Mouse (Mus musculus): Measurements from ENCODE around the gene Pck1.

The Pck1 gene

DNA sequence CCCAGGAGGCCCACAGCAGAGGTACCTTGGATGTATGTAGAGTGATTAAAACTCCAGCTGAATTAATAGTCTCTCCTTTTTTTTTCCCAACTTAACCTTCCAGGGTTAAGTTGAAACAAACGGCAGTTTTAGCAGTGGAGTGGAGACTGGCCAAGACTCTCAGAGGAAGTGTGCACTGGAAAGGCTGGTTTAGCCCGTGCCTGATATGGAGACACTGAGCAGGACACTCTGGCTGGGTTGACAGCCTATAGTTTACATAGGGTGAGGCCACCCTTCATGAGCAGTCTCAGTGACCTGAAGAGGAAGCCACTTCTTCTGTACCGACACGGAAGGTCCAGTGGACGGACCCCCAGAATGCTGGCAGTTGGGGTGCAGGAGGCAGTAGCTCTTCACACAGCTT, 1.5 kb upstream of the Pck1 start:
- no peak for DNase-seq

DNA sequence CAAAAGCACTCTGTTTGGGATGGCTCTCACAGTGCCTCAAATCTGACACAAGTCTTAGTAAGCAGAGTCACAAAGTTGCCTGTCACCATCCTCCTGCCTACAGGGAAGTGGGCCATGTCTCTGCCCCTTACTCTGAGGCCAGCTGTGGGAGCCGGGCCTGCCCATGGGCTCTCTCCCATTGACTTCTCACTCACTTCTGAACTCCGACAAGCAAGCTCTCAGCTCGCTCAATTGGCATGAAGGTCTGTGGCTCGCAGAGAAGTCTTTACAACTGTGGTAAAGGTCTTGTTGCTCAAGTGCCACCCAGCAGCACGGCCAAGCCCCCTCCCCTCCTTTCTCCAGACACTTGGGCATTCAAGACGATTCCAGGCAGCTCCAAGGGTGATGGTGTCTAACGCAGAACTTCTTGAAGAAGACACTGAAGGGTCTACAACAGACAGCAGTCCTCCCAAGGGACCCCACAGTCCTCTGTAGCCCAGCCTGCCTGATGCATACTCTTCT, 1.0 kb upstream of the Pck1 start:
- DNase-seq, result no peak

- no peak for DNase-seq
These were observed 418 bp downstream of the Pck1 start for GRCm38 (mm10) chr2:173153266-173153665.

GRCm38 (mm10) chr2:173154513-173154912, 1.7 kb downstream of the Pck1 start:
- DNase-seq, result no peak

DNA sequence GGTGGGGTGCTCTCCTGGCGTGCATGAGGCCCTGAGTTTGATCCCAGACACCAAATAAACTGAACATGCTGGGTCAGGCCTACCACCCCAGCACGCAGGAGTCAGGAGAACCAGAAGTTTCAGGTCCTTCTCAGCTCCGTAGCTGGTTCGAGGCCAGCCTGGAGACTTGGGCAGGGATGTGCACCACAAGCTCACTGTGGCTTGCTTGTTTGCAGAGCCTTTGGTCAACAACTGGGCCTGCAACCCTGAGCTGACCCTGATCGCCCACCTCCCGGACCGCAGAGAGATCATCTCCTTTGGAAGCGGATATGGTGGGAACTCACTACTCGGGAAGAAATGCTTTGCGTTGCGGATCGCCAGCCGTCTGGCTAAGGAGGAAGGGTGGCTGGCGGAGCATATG, 2.1 kb downstream of the Pck1 start:
- no peak for DNase-seq

- DNase-seq, result no peak
These were observed 3.1 kb downstream of the Pck1 start for GRCm38 (mm10) chr2:173155907-173156306.

DNA sequence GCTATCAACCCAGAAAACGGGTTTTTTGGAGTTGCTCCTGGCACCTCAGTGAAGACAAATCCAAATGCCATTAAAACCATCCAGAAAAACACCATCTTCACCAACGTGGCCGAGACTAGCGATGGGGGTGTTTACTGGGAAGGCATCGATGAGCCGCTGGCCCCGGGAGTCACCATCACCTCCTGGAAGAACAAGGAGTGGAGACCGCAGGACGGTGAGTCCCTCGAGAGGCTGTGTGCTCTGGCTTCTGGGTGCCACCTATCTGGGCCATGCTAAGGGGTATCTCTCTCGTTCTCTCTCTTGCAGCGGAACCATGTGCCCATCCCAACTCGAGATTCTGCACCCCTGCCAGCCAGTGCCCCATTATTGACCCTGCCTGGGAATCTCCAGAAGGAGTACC, 4.1 kb downstream of the Pck1 start:
- DNase-seq, result no peak

DNA sequence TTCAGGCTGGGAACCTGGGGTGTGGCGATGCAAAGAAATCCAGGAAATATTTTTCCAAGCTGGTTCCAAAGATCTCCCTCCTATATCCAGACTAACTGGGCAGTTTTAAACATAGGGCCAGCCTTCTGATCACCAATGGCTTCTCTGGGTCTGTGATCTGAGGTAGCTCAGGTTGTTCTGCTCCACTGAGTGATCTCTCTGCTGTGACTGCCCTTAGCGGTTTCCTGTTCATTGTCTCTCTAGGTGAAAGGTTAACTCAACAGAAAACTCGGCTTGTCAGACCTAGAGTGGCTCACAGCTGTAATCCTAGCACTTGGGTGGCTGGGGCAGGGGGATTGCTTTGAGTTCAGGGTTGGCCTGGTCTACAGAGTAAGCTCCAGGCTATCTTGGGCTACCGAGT, 4.5 kb downstream of the Pck1 start:
- DNase-seq, result no peak

DNA sequence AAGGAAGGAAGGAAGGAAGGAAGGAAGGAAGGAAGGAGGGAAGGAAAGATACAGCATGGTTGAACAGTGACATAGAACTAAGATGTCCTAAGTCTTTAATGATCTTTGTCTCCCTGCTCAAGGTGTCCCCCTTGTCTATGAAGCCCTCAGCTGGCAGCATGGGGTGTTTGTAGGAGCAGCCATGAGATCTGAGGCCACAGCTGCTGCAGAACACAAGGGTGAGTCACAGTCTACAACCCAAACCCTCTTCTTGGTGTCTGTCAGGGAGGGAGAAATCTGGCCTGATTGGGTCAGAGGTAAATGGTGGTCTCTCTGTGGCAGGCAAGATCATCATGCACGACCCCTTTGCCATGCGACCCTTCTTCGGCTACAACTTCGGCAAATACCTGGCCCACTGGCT, 5.0 kb downstream of the Pck1 start:
- DNase-seq, result no peak

DNA sequence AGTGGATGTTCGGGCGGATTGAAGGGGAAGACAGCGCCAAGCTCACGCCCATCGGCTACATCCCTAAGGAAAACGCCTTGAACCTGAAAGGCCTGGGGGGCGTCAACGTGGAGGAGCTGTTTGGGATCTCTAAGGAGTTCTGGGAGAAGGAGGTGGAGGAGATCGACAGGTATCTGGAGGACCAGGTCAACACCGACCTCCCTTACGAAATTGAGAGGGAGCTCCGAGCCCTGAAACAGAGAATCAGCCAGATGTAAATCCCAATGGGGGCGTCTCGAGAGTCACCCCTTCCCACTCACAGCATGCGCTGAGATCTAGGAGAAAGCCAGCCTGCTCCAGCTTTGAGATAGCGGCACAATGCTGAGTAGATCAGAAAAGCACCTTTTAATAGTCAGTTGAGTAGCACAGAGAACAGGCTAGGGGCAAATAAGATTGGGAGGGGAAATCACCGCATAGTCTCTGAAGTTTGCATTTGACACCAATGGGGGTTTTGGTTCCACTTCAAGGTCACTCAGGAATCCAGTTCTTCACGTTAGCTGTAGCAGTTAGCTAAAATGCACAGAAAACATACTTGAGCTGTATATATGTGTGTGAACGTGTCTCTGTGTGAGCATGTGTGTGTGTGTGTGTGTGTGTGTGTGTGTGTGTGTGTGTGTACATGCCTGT, 5.7 kb downstream of the Pck1 start:
- DNase-seq, result no peak

- peak; percentile 54 to 78 for DNase-seq
These were observed 6.8 kb downstream of the Pck1 start for GRCm38 (mm10) chr2:173159354-173160311.

DNA sequence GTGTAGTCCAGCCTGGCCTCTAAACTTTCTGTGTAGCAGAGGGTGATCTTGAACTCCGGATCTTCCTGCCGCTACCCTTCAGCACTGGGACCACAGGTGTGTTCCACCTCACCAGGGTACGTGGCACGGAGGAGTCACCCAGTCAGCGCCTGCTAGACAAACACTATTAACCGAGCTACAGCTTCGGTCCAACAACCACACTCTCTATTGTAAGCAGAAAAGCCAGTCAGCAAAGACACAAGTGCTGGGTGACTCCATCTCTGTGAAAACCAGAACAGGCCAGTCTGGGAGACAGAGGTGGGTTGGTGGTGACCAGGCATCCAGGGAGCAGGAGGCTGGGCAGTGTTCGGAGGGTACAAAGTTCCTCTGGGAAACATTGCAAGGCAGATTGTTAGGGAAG, 10.5 kb downstream of the Pck1 start:
- no peak for DNase-seq

DNA sequence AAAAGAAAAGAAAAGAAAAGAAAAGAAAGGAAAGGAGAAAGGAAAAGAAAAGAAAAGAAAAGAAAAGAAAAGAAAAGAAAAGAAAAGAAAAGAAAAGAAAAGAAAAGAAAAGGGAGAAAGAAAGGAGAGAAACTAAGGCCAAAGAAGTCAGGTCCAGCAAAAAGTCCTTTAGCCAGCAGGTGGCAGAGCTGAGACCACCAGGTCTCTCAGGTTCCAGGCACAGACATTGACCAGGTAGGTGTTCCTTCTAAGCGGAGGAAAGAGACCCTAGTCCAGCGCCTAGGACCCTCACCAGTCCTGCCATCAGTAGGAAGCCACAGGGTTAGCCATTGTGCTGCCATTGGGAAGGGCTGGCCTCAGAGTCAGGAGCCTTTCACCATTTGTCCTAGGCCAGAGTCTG, 11.5 kb downstream of the Pck1 start:
- DNase-seq, result peak in 1 of 2 experiments; percentile 24

DNA sequence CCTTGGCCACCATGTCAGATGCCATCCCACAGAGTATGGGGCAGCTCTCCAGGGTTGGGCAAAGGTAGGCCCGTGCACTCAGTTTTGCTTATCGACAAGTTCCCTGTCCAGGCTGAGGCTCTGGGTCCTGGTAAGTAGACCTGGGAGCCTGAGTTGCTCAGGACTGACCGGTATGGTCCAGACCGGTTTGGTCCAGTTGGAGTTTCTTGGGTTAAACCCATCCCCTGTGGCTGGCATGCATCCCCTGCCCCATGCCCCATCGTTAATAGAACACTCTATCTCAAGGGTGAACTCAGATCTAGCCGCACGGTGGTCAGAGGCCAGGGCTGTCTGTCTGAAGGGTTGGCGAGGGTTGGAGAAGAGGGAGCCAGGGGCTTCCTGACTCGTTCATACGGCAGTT, 12.1 kb downstream of the Pck1 start:
- DNase-seq, result no peak

GRCm38 (mm10) chr2:173165357-173165756, 12.5 kb downstream of the Pck1 start:
- no peak for DNase-seq

DNA sequence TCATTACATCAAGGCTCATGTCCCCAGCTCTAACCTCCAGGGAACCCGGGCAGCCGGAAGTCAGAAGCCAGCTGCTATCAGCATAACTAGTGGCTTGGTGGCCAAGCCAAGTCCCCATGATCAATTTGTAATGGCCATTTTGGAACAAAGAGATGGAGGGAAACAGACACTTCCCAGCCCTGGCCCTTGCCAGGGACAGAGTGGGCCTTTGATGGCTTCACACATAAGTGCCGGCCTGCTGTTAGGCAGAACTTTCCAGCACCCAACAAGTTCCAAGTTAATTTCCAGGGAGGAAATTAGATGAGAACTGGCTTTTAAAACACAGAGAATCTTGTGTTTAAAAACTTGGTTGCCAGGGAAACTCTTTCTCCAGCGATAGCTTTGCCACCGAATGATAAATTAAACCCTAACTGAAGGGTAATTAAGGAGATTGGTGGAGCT, 15.6 kb downstream of the Pck1 start:
- no peak for DNase-seq

DNA sequence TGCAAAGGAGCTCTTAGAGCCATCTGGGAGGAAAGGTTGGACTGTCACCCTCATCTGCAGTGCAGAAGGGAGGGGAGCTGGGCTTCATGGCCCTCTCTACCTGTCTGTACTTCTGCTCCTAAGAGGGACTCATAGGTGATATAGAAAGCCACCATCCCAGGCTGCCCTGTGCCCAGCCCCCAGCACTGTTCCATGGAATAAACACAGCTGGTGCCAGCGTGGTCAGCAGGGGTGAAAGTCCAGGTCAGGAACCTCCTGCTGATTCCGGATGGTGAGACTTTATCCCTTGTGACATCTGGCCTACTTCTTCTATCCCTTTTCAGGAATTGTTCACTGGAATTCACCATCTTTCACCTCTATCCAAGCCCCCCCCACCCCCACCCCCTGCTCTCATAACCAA, 17.2 kb downstream of the Pck1 start:
- DNase-seq, result peak in 1 of 2 experiments; percentile 11

- peak in 1 of 2 experiments; percentile 21 for DNase-seq
These were observed 17.9 kb downstream of the Pck1 start for GRCm38 (mm10) chr2:173170715-173171114.

DNA sequence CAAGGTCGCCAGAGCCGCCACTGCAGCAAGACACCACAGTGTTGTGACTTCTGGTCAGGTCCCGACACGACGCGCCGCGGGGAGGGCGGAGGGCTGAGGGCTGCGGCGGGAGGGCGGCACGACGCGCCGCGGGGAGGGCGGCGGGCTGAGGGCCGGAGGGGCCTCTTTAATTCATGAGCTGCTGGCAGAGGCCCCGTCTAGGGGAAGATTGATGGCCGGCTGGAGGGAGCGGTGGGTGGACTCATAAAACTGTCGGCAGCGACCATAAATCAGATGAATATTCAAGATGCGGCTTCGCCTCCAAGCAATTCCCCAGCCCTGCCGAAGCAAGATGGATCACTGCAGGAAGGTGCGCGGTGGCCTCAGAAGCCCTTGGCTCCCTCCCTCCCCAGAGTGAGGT, 18.6 kb downstream of the Pck1 start:
- DNase-seq, result peak; percentile 39 to 49

DNA sequence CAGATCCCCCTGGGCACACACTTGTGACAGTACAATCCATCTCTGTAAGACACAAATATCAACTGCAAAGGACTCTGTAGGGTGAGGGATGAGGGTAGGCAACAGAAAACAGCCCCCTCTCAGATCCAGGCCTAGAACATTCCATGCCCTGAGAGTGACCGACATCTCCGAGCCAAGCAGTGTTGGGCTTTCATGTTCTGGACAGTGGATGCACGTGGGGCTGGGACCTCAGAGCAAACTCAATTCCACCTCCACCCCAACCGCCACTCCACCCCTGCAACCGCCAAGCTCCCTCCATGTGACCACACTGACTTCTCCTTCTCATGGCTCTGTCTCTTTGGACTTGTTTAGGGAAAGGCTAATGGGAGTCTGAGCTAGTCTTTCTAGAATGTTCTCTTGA, 19.1 kb downstream of the Pck1 start:
- peak in 1 of 2 experiments; percentile 18 for DNase-seq

- DNase-seq, result no peak
These were observed 19.5 kb downstream of the Pck1 start for GRCm38 (mm10) chr2:173172386-173172785.

DNA sequence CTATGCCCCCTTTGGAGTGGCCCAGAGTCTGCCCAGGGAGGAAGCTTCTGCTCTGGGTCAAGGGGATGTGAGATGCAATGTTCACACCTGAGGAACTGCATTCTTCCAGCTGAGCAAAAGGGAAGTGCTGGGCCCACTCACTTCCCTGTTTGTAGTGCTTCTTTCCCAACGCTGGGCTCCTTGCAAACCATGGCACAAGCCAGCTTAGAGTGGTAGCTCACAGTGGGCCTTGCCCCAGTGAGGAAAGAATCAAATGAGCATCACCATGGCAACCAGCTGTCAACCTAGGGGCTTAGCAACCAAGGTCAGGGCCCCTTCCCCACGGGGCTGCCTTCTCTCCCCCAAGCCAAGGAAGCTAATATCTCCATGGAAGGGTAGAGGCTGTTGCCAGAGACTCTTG, 20.2 kb downstream of the Pck1 start:
- peak; percentile 37 to 40 for DNase-seq

DNA sequence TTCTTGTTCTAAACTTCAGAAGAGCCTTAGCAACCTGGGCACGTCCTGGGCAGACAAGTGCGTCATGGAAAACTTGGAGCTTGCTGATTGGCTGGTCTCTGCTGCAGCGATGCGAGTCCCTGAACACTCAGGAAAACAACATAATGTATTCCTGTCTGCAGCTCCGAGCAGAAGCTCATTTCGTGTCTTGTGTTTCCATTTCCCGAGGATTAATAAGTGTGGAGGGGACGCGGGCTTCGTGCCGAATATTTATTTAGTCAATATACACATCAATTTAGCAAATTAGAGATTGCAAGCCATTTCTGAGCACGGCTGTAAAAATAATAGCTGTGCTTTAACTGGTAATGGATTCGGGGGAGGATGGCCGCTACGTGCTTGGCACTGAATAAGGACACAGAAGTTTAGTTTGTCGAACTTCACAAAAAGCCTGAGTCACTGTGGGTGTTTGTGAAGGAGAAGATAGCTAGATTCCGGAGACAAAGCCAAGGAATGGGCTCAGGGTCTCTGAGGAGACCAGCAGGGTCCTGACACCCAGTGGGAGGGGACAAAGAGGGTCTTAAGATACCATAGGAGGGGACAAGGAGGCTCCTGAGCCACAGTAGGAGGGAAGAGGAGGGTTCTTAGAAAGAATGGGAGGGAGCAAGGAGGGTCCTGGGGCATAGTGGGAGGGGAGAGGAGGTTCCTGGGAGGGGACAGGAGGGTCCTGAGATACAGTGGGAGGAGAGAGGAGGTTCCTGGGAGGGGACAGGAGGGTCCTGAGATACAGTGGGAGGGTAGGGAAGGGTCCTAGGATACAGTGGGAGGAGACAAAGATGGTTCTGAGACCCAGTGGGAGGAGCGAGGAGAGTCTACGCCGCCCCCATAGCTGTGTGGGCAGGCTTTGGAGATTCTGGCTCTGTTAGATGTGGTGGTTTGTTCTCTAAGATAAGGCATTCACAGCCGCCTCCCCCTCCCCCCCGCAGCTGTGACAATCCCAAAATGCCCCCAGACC, 21.0 kb downstream of the Pck1 start:
- DNase-seq, result peak; percentile 59

Data from lung, postnatal 4 days (tissue).